Comparison of ENCODE assay signal across 9 mouse cellular contexts in genomic region chr4:147959881-147960831, GRCm38 (mm10). TPM values are rescaled to one million over a fixed set of nuclear protein-coding genes. Genes with fewer than 3 reads are reported as not detected.
DNase-seq lines count a peak whose midpoint lies in the region; ATAC-seq and TF ChIP-seq lines count a peak whose summit lies in the region.
"Had no signal": no experiment of that assay in that cellular context is flagged by ENCODE, and none has a peak within 500 bp of the region (broad histone marks: within the 10 kb centered on the region; RNA-seq: fewer than 3 reads in every experiment).

No protein-coding gene starts in this region.

- TF ChIP-seq POLR2A in bone marrow, adult 2 months (IDR thresholded peaks at IDR 0.05; ENCODE audit: borderline replicate concordance, control insufficient read depth, low read depth, low read length): no peak

- peak; percentile 57 to 70 for DNase-seq in left cerebral cortex, adult 18-20 months (ENCODE audit: low spot score in 2 of 2)
- no peak for DNase-seq in left cerebral cortex, adult 11 months (ENCODE audit: low spot score)
- DNase-seq in hindbrain, embryonic 14.5 days (ENCODE audit: low spot score): peak; percentile 84
- DNase-seq in limb, embryonic 11.5 days (ENCODE audit: low spot score): peak; percentile 77
- peak; percentile 65 for DNase-seq in stomach, postnatal 0 days (ENCODE audit: low spot score)

- H3K9me3 ChIP-seq in forebrain, embryonic 12.5 days: no peaks in the 10 kb centered on the region
- no peaks in the 10 kb centered on the region for H3K9me3 ChIP-seq in hindbrain, embryonic 14.5 days (ENCODE audit: control insufficient read depth, low read length)
- H3K9me3 ChIP-seq in limb, embryonic 11.5 days (ENCODE audit: control insufficient read depth, low read length): no peaks in the 10 kb centered on the region
- no peaks in the 10 kb centered on the region for H3K9me3 ChIP-seq in midbrain, embryonic 15.5 days
- no peaks in the 10 kb centered on the region for H3K9me3 ChIP-seq in stomach, postnatal 0 days (ENCODE audit: control insufficient read depth, low read length)
- H3K9me3 ChIP-seq: embryonic facial prominence, embryonic 13.5 days had no signal

- no peaks in the 10 kb centered on the region for H3K4me1 ChIP-seq in bone marrow, adult 2 months (ENCODE audit: control insufficient read depth, insufficient read depth, low read length)
- no peaks in the 10 kb centered on the region for H3K4me1 ChIP-seq in forebrain, embryonic 12.5 days
- H3K4me1 ChIP-seq in hindbrain, embryonic 14.5 days (replicated peaks; ENCODE audit: control insufficient read depth, insufficient read depth, low read length): no peaks in the 10 kb centered on the region
- no peaks in the 10 kb centered on the region for H3K4me1 ChIP-seq in limb, embryonic 11.5 days (ENCODE audit: control insufficient read depth, insufficient read depth, low read length)
- no peaks in the 10 kb centered on the region for H3K4me1 ChIP-seq in midbrain, embryonic 15.5 days
- H3K4me1 ChIP-seq in stomach, postnatal 0 days (replicated peaks; ENCODE audit: control insufficient read depth, insufficient read depth): no peaks in the 10 kb centered on the region
- H3K4me1 ChIP-seq: embryonic facial prominence, embryonic 13.5 days had no signal

- WGBS in bone marrow, adult 2 months: 37% methylated on average over 6 of the region's 6 CpGs
- WGBS in forebrain, embryonic 12.5 days: 42% methylated on average over 6 of the region's 6 CpGs
- WGBS in hindbrain, embryonic 14.5 days: 43% methylated on average over 6 of the region's 6 CpGs
- WGBS in limb, embryonic 11.5 days: 44% methylated on average over 6 of the region's 6 CpGs
- WGBS in midbrain, embryonic 15.5 days: 48% methylated on average over 6 of the region's 6 CpGs
- WGBS in stomach, postnatal 0 days: 39% methylated on average over 6 of the region's 6 CpGs

- ATAC-seq in forebrain, embryonic 12.5 days (ENCODE audit: low FRiP score): peak; percentile 73; the same call in 1 of the 2 replicates
- peak; percentile 78 for ATAC-seq in hindbrain, embryonic 14.5 days (ENCODE audit: low FRiP score)
- ATAC-seq in limb, embryonic 11.5 days (ENCODE audit: insufficient number of reproducible peaks, low FRiP score, low TSS enrichment, low read depth): peak; percentile 26; the same call in 1 of the 2 replicates
- peak; percentile 73 for ATAC-seq in midbrain, embryonic 15.5 days (replicated peaks)
- peak; percentile 74 for ATAC-seq in stomach, postnatal 0 days (ENCODE audit: low FRiP score, low TSS enrichment)

- no peak overlapping the region for H3K4me3 ChIP-seq in bone marrow, adult 2 months (replicated peaks; ENCODE audit: control insufficient read depth, low read depth, low read length)
- no peak overlapping the region for H3K4me3 ChIP-seq in forebrain, embryonic 12.5 days (replicated peaks)
- no peak overlapping the region for H3K4me3 ChIP-seq in hindbrain, embryonic 14.5 days (replicated peaks; ENCODE audit: low read length)
- H3K4me3 ChIP-seq in limb, embryonic 11.5 days (ENCODE audit: low read depth, low read length): no peak overlapping the region
- H3K4me3 ChIP-seq in midbrain, embryonic 15.5 days: no peak overlapping the region
- H3K4me3 ChIP-seq in stomach, postnatal 0 days (ENCODE audit: low read depth, low read length): no peak overlapping the region
- H3K4me3 ChIP-seq: embryonic facial prominence, embryonic 13.5 days had no signal

- no peaks in the 10 kb centered on the region for H3K36me3 ChIP-seq in forebrain, embryonic 12.5 days (replicated peaks)
- no peaks in the 10 kb centered on the region for H3K36me3 ChIP-seq in hindbrain, embryonic 14.5 days (replicated peaks; ENCODE audit: control insufficient read depth, insufficient read depth)
- H3K36me3 ChIP-seq in limb, embryonic 11.5 days (ENCODE audit: control insufficient read depth, insufficient read depth, low read length): no peaks in the 10 kb centered on the region
- H3K36me3 ChIP-seq in midbrain, embryonic 15.5 days (replicated peaks): no peaks in the 10 kb centered on the region
- H3K36me3 ChIP-seq in stomach, postnatal 0 days (ENCODE audit: control insufficient read depth, insufficient read depth, low read length): no peaks in the 10 kb centered on the region
- H3K36me3 ChIP-seq: embryonic facial prominence, embryonic 13.5 days had no signal

- peak; percentile 71 for TF ChIP-seq CTCF in bone marrow, adult 2 months (IDR thresholded peaks at IDR 0.05; ENCODE audit: control insufficient read depth, insufficient read depth, low read length)
- peak; percentile 86 for TF ChIP-seq CTCF in stomach, postnatal 0 days (IDR thresholded peaks at IDR 0.05; ENCODE audit: low read depth)

- no peak overlapping the region for H3K4me2 ChIP-seq in forebrain, embryonic 12.5 days
- H3K4me2 ChIP-seq in hindbrain, embryonic 14.5 days (replicated peaks): no peak overlapping the region
- no peak overlapping the region for H3K4me2 ChIP-seq in limb, embryonic 11.5 days (ENCODE audit: low read depth, severe bottlenecking)
- no peak overlapping the region for H3K4me2 ChIP-seq in midbrain, embryonic 15.5 days
- H3K4me2 ChIP-seq in stomach, postnatal 0 days (replicated peaks; ENCODE audit: low read depth): no peak overlapping the region
- H3K4me2 ChIP-seq: embryonic facial prominence, embryonic 13.5 days had no signal

- TF ChIP-seq EP300 in stomach, postnatal 0 days (optimal IDR thresholded peaks at IDR 0.05): no peak

- H3K9ac ChIP-seq in forebrain, embryonic 12.5 days: no peak overlapping the region
- H3K9ac ChIP-seq in hindbrain, embryonic 14.5 days: no peak overlapping the region
- H3K9ac ChIP-seq in limb, embryonic 11.5 days (ENCODE audit: low read length): no peak overlapping the region
- no peak overlapping the region for H3K9ac ChIP-seq in midbrain, embryonic 15.5 days
- H3K9ac ChIP-seq in stomach, postnatal 0 days (ENCODE audit: low read length): no peak overlapping the region
- H3K9ac ChIP-seq: embryonic facial prominence, embryonic 13.5 days had no signal

- no peaks in the 10 kb centered on the region; the same call in 1 of the 2 replicates for H3K27me3 ChIP-seq in forebrain, embryonic 12.5 days
- H3K27me3 ChIP-seq in hindbrain, embryonic 14.5 days (ENCODE audit: control insufficient read depth, insufficient read depth, low read length): no peaks in the 10 kb centered on the region
- H3K27me3 ChIP-seq in limb, embryonic 11.5 days (ENCODE audit: control insufficient read depth, insufficient read depth, low read length): no peaks in the 10 kb centered on the region
- no peaks in the 10 kb centered on the region for H3K27me3 ChIP-seq in midbrain, embryonic 15.5 days (replicated peaks)
- no peaks in the 10 kb centered on the region for H3K27me3 ChIP-seq in stomach, postnatal 0 days (ENCODE audit: control insufficient read depth, insufficient read depth, low read length)
- H3K27me3 ChIP-seq: embryonic facial prominence, embryonic 13.5 days had no signal

- H3K27ac ChIP-seq in bone marrow, adult 2 months (ENCODE audit: control insufficient read depth, insufficient read depth, low read depth, low read length, poor library complexity): no peak overlapping the region
- H3K27ac ChIP-seq in forebrain, embryonic 12.5 days: no peak overlapping the region
- H3K27ac ChIP-seq in hindbrain, embryonic 14.5 days: no peak overlapping the region
- H3K27ac ChIP-seq in limb, embryonic 11.5 days (replicated peaks; ENCODE audit: low read depth, low read length): no peak overlapping the region
- no peak overlapping the region for H3K27ac ChIP-seq in midbrain, embryonic 15.5 days
- no peak overlapping the region for H3K27ac ChIP-seq in stomach, postnatal 0 days (replicated peaks)
- H3K27ac ChIP-seq: embryonic facial prominence, embryonic 13.5 days had no signal

RNA-seq across cellular contexts. Expression of gene 2510039O18Rik, which starts 19.5 kb away (rescaled TPM):
- total RNA-seq in left cerebral cortex, adult 18-20 months (2021): 10 to 100 TPM; 29.6 to 32.6 TPM
- 12.4 and 19.6 TPM in 2 replicates for polyA plus RNA-seq in bone marrow, adult 2 months (2011; ENCODE audit: insufficient read depth, insufficient read length, low replicate concordance, missing spikeins)
- 16.3 and 16.6 TPM in 2 replicates for polyA plus RNA-seq in forebrain, embryonic 12.5 days (2016; fragmentation: Nextera tagmentation; extraction: Ambion mirVana)
- 15.8 and 19.4 TPM in 2 replicates for polyA plus RNA-seq in hindbrain, embryonic 14.5 days (2014; fragmentation: Nextera tagmentation; extraction: Ambion mirVana)
- polyA plus RNA-seq in limb, embryonic 11.5 days (2014; fragmentation: Nextera tagmentation; extraction: Ambion mirVana): 17.4 and 19.7 TPM in 2 replicates
- 12.8 and 16.5 TPM in 2 replicates for polyA plus RNA-seq in midbrain, embryonic 15.5 days (2015; fragmentation: Nextera tagmentation; extraction: Ambion mirVana)
- polyA plus RNA-seq in stomach, postnatal 0 days (2015; fragmentation: Nextera tagmentation; extraction: Ambion mirVana): 13.3 and 15.5 TPM in 2 replicates

RNA-seq across cellular contexts. Expression of gene Plod1, which starts 23.6 kb away (rescaled TPM):
- total RNA-seq in left cerebral cortex, adult 18-20 months (2021): 10 to 100 TPM; 12.1 to 12.6 TPM
- 5.6 and 10.2 TPM in 2 replicates for polyA plus RNA-seq in bone marrow, adult 2 months (2011; ENCODE audit: insufficient read depth, insufficient read length, low replicate concordance, missing spikeins)
- 21.6 and 24.9 TPM in 2 replicates for polyA plus RNA-seq in forebrain, embryonic 12.5 days (2016; fragmentation: Nextera tagmentation; extraction: Ambion mirVana)
- 25.3 and 28.1 TPM in 2 replicates for polyA plus RNA-seq in hindbrain, embryonic 14.5 days (2014; fragmentation: Nextera tagmentation; extraction: Ambion mirVana)
- 39.0 and 40.9 TPM in 2 replicates for polyA plus RNA-seq in limb, embryonic 11.5 days (2014; fragmentation: Nextera tagmentation; extraction: Ambion mirVana)
- polyA plus RNA-seq in midbrain, embryonic 15.5 days (2015; fragmentation: Nextera tagmentation; extraction: Ambion mirVana): 20.2 and 22.7 TPM in 2 replicates
- 20.1 and 21.7 TPM in 2 replicates for polyA plus RNA-seq in stomach, postnatal 0 days (2015; fragmentation: Nextera tagmentation; extraction: Ambion mirVana)

RNA-seq across cellular contexts. Expression of gene Nppb, which starts 25.4 kb away (rescaled TPM):
- not detected for total RNA-seq in left cerebral cortex, adult 18-20 months (2021)
- not detected in 2 replicates for polyA plus RNA-seq in bone marrow, adult 2 months (2011; ENCODE audit: insufficient read depth, insufficient read length, low replicate concordance, missing spikeins)
- polyA plus RNA-seq in forebrain, embryonic 12.5 days (2016; fragmentation: Nextera tagmentation; extraction: Ambion mirVana): not detected in 2 replicates
- polyA plus RNA-seq in hindbrain, embryonic 14.5 days (2014; fragmentation: Nextera tagmentation; extraction: Ambion mirVana): 0.25 TPM in 1 of 2 replicates, not detected in the other
- polyA plus RNA-seq in limb, embryonic 11.5 days (2014; fragmentation: Nextera tagmentation; extraction: Ambion mirVana): not detected in 2 replicates
- not detected in 2 replicates for polyA plus RNA-seq in midbrain, embryonic 15.5 days (2015; fragmentation: Nextera tagmentation; extraction: Ambion mirVana)
- polyA plus RNA-seq in stomach, postnatal 0 days (2015; fragmentation: Nextera tagmentation; extraction: Ambion mirVana): not detected in 2 replicates

RNA-seq across cellular contexts. Expression of gene Nppa, which starts 40.4 kb away (rescaled TPM):
- total RNA-seq in left cerebral cortex, adult 18-20 months (2021): under 1 TPM in 1 of 2 experiments, not detected in 1; 0.40 TPM
- polyA plus RNA-seq in bone marrow, adult 2 months (2011; ENCODE audit: insufficient read depth, insufficient read length, low replicate concordance, missing spikeins): not detected in 2 replicates
- 0.82 and 0.99 TPM in 2 replicates for polyA plus RNA-seq in forebrain, embryonic 12.5 days (2016; fragmentation: Nextera tagmentation; extraction: Ambion mirVana)
- polyA plus RNA-seq in hindbrain, embryonic 14.5 days (2014; fragmentation: Nextera tagmentation; extraction: Ambion mirVana): 2.4 TPM in 2 replicates
- polyA plus RNA-seq in limb, embryonic 11.5 days (2014; fragmentation: Nextera tagmentation; extraction: Ambion mirVana): 0.31 and 2.0 TPM in 2 replicates
- polyA plus RNA-seq in midbrain, embryonic 15.5 days (2015; fragmentation: Nextera tagmentation; extraction: Ambion mirVana): 3.6 and 6.4 TPM in 2 replicates
- polyA plus RNA-seq in stomach, postnatal 0 days (2015; fragmentation: Nextera tagmentation; extraction: Ambion mirVana): 0.30 and 0.74 TPM in 2 replicates

RNA-seq across cellular contexts. Expression of gene Mfn2, which starts 55.7 kb away (rescaled TPM):
- 100 to 1,000 TPM; 198 to 204 TPM for total RNA-seq in left cerebral cortex, adult 18-20 months (2021)
- polyA plus RNA-seq in bone marrow, adult 2 months (2011; ENCODE audit: insufficient read depth, insufficient read length, low replicate concordance, missing spikeins): 12.1 and 23.5 TPM in 2 replicates
- polyA plus RNA-seq in forebrain, embryonic 12.5 days (2016; fragmentation: Nextera tagmentation; extraction: Ambion mirVana): 61.2 and 63.1 TPM in 2 replicates
- 83.4 and 91.6 TPM in 2 replicates for polyA plus RNA-seq in hindbrain, embryonic 14.5 days (2014; fragmentation: Nextera tagmentation; extraction: Ambion mirVana)
- polyA plus RNA-seq in limb, embryonic 11.5 days (2014; fragmentation: Nextera tagmentation; extraction: Ambion mirVana): 20.7 and 23.7 TPM in 2 replicates
- 101 and 104 TPM in 2 replicates for polyA plus RNA-seq in midbrain, embryonic 15.5 days (2015; fragmentation: Nextera tagmentation; extraction: Ambion mirVana)
- polyA plus RNA-seq in stomach, postnatal 0 days (2015; fragmentation: Nextera tagmentation; extraction: Ambion mirVana): 26.7 and 27.2 TPM in 2 replicates

Comparison
In these comparisons a context has a peak if more than half of its experiments do, and no peak if none do; other contexts are left out.
1. ATAC-seq: peak in every context shown above with its lines; median percentile 78 in hindbrain, embryonic 14.5 days; 74 in stomach, postnatal 0 days; 73 in forebrain, embryonic 12.5 days; 73 in midbrain, embryonic 15.5 days; 26 in limb, embryonic 11.5 days.